Mouse (Mus musculus) midbrain, embryonic 16.5 days (tissue): Measurements from ENCODE around the gene Sdhaf1. TPM values are rescaled to one million over a fixed set of nuclear protein-coding genes. Genes with fewer than 3 reads are reported as not detected.
A peak's percentile ranks its signal among the peaks of the same experiment; 100 is the strongest.

Source experiments
- ATAC-seq: fragments of 200-750 bp; cut with Nextera tagmentation; 2 replicates; pipeline ENCODE4 v1.8.0; 2017; ENCODE audit warnings: moderate TSS enrichment
- H3K27ac ChIP-seq: fragments of 300-500 bp; sonication (generic); 2 replicates; pipeline ENCODE4 v1.5.1; 2014; ENCODE audit warnings: mild to moderate bottlenecking, low read length, mixed read lengths
- H3K27me3 ChIP-seq: fragments of 300-500 bp; sonication (generic); 2 replicates; pipeline ENCODE4 v1.6.1; 2014; ENCODE audit warnings: low read depth, low read length, mixed read lengths; ENCODE audit not compliant: control insufficient read depth, insufficient read depth
- H3K36me3 ChIP-seq: fragments of 300-500 bp; sonication (generic); 2 replicates; pipeline ENCODE4 v1.6.1; 2014; ENCODE audit warnings: mild to moderate bottlenecking, low read length, moderate library complexity, mixed read lengths; ENCODE audit not compliant: control insufficient read depth, insufficient read depth
- H3K4me1 ChIP-seq: fragments of 300-500 bp; sonication (generic); 2 replicates; pipeline ENCODE4 v1.6.1; 2014; ENCODE audit warnings: mild to moderate bottlenecking, low read length, mixed read lengths; ENCODE audit not compliant: control insufficient read depth, insufficient read depth
- H3K4me2 ChIP-seq: fragments of 300-500 bp; sonication (generic); 2 replicates; pipeline ENCODE4 v1.6.1; 2014; ENCODE audit warnings: mild to moderate bottlenecking, low read length, mixed read lengths
- H3K4me3 ChIP-seq: fragments of 300-500 bp; sonication (generic); 2 replicates; pipeline ENCODE4 v1.5.1; 2014; ENCODE audit warnings: low read depth, mild to moderate bottlenecking, low read length, moderate library complexity, mixed read lengths
- H3K9ac ChIP-seq: fragments of 300-500 bp; sonication (generic); 2 replicates; pipeline ENCODE4 v1.6.1; 2014; ENCODE audit warnings: low read depth, low read length, mixed read lengths
- H3K9me3 ChIP-seq: fragments of 300-500 bp; sonication (generic); replicated peaks from 2 replicates; pipeline ENCODE4 v1.6.1; 2014; ENCODE audit warnings: mild to moderate bottlenecking, low read length, mixed read lengths; ENCODE audit not compliant: control insufficient read depth, poor library complexity, severe bottlenecking
- WGBS: fragments of 180-500 bp; shearing (Covaris S2); extraction: QIAGEN DNeasy Blood & Tissue Kit; methylation state at CpG from one replicate; pipeline ENCODE4 v1.1.7; 2014; 5-methylcytosine and 5-hydroxymethylcytosine counted together
- polyA plus RNA-seq: library from polyadenylated mRNA; unstranded; fragments of >200 nt; fragmentation: Nextera tagmentation; extraction: Ambion mirVana; gene quantifications from 2 replicates; pipeline ENCODE4 v1.2.1, GENCODE M21; 2015

Sdhaf1 gene
- polyA plus RNA-seq, 1 experiment from 2014 or later, result 16.9 TPM

- peak; percentile 97 for ATAC-seq
- under 1% methylated on average over 49 of the region's 49 CpGs for WGBS
Measured at GRCm38 (mm10) chr7:30279951-30280669, 43.6 kb downstream of the Sdhaf1 start, which contains the start of the genes Thap8 and Wdr62. TSS of gene Thap8 (plus strand) at chr7:30280094. TSS of gene Wdr62 (minus strand) at chr7:30280419.

GRCm38 (mm10) chr7:30279536-30279935 lies 44.2 kb downstream of the Sdhaf1 start:
- Histone ChIP-seq H3K27me3 (no peaks in the 10 kb centered on the region), H3K4me1 (peaks cover 6% of the 10 kb centered on the region; the same call in 1 of the 2 replicates), H3K9ac (peak overlapping the region; percentile 56; the same call in 1 of the 2 replicates), H3K9me3 (no peaks in the 10 kb centered on the region), H3K27ac (no peak overlapping the region), H3K4me2 (peak overlapping the region; percentile 97), H3K36me3 (no peaks in the 10 kb centered on the region), H3K4me3 (peak overlapping the region; percentile 69)
- no peak for ATAC-seq
- 0% methylated on average over 6 of the region's 6 CpGs for WGBS

More at GRCm38 (mm10) chr7:30279951-30280669, 43.6 kb downstream of the Sdhaf1 start, which contains the start of the genes Thap8 and Wdr62:
- Histone ChIP-seq H3K4me2 (peak within 1 kb of the TSS; percentile 97), H3K9ac (peak within 1 kb of the TSS; percentile 82), H3K27me3 (no peaks in the 10 kb centered on the region), H3K27ac (peak within 1 kb of the TSS; percentile 98), H3K4me3 (peak within 1 kb of the TSS; percentile 69), H3K9me3 (no peaks in the 10 kb centered on the region), H3K4me1 (peaks cover 6% of the 10 kb centered on the region; the same call in 1 of the 2 replicates), H3K36me3 (no peaks in the 10 kb centered on the region)

DNA sequence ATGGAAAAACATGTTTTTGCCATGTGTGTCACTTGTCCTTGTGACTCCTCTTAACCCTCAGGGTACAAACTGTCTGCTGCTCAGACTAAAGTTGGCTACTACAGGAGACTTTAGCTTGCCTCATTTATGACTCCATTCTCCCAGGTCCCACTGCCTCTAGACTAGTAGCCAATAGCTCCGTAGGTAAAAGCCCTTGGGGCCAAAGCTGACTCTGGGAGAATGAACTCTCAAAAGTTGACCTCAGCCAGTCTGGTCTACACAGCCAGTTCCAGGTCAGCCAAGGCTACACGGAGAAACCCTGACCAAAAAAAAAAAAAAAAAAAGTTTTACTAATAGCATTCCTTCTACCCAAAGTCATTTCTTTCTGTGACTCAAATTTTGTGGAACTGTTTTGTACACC lies 44.8 kb downstream of the Sdhaf1 start:
- no peaks in the 10 kb centered on the region for H3K27me3 ChIP-seq
- 74% methylated on average over 2 of the region's 2 CpGs for WGBS
- H3K9ac ChIP-seq, result no peak overlapping the region
- ATAC-seq, result no peak
- no peak overlapping the region for H3K4me2 ChIP-seq
- H3K4me3 ChIP-seq, result no peak overlapping the region
- H3K36me3 ChIP-seq, result no peaks in the 10 kb centered on the region
- no peak overlapping the region for H3K27ac ChIP-seq
- no peaks in the 10 kb centered on the region for H3K9me3 ChIP-seq
- H3K4me1 ChIP-seq, result peaks cover 6% of the 10 kb centered on the region; the same call in 1 of the 2 replicates

DNA sequence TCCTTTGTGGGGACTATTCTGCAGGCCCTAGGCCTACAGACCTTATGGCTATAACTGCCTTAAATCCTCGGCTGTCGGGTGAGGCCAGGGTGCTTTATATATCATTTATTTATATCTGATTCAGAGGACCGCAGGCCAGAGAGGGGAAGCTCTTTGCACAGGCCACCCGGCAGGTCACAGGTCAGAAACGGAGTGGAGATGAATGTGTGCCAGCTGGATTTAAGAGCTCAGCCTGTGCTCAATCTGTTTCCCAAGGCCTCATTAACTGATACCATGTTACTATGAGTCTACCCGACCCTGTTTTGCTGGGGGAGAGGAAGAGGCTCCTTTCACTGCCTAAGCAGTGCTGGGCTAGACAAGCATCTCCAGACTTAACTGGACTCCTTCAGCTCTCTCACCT lies 49.3 kb downstream of the Sdhaf1 start:
- Histone ChIP-seq H3K27me3 (no peaks in the 10 kb centered on the region), H3K4me2 (no peak overlapping the region), H3K4me1 (no peaks in the 10 kb centered on the region), H3K9me3 (no peaks in the 10 kb centered on the region), H3K36me3 (no peaks in the 10 kb centered on the region), H3K4me3 (no peak overlapping the region), H3K27ac (no peak overlapping the region), H3K9ac (no peak overlapping the region)
- ATAC-seq, result no peak
- WGBS, result 82% methylated on average over 6 of the region's 6 CpGs

Other genes with a start within 250 kb of the Sdhaf1 start
- 2.0 and 3.2 TPM in 2 replicates for gene Gm26920, start 233.5 kb downstream of the Sdhaf1 start, polyA plus RNA-seq
- 18.1 and 18.7 TPM in 2 replicates for gene Zfp566, start 233.4 kb downstream of the Sdhaf1 start, polyA plus RNA-seq
- 79.5 and 87.9 TPM in 2 replicates for gene Zfp260, start 229.1 kb downstream of the Sdhaf1 start, polyA plus RNA-seq
- gene Zfp382, start 202.0 kb downstream of the Sdhaf1 start, polyA plus RNA-seq, result 24.5 and 26.6 TPM in 2 replicates
- gene Zfp146, start 154.1 kb downstream of the Sdhaf1 start, polyA plus RNA-seq, result 10.8 and 13.4 TPM in 2 replicates
- gene Cox7a1, start 139.8 kb downstream of the Sdhaf1 start, polyA plus RNA-seq, result 5.9 and 8.5 TPM in 2 replicates
- 64.8 and 65.3 TPM in 2 replicates for gene Capns1, start 125.1 kb downstream of the Sdhaf1 start, polyA plus RNA-seq
- 158 and 166 TPM in 2 replicates for gene Polr2i, start 91.9 kb downstream of the Sdhaf1 start, polyA plus RNA-seq
- 436 and 442 TPM in 2 replicates for gene Tbcb, start 91.6 kb downstream of the Sdhaf1 start, polyA plus RNA-seq
- gene Ovol3, start 88.2 kb downstream of the Sdhaf1 start, polyA plus RNA-seq, result not detected in 2 replicates
- gene Thap8, start 43.8 kb downstream of the Sdhaf1 start, polyA plus RNA-seq, result 0.51 and 1.3 TPM in 2 replicates
- 3.8 and 4.0 TPM in 2 replicates for gene Wdr62, start 43.5 kb downstream of the Sdhaf1 start, polyA plus RNA-seq
- gene Clip3, start 32.2 kb downstream of the Sdhaf1 start, polyA plus RNA-seq, result 100 and 124 TPM in 2 replicates
- gene Alkbh6, start 15.2 kb downstream of the Sdhaf1 start, polyA plus RNA-seq, result 120 and 127 TPM in 2 replicates
- 13.4 and 16.0 TPM in 2 replicates for gene Syne4, start 9.1 kb downstream of the Sdhaf1 start, polyA plus RNA-seq
- gene E130208F15Rik, start 2.2 kb downstream of the Sdhaf1 start, polyA plus RNA-seq, result not detected in 2 replicates
- gene Lrfn3, start 38.9 kb upstream of the Sdhaf1 start, polyA plus RNA-seq, result 15.2 and 15.7 TPM in 2 replicates
- gene Tyrobp, start 89.9 kb upstream of the Sdhaf1 start, polyA plus RNA-seq, result 15.3 and 23.5 TPM in 2 replicates
- not detected in 2 replicates for gene Hcst, start 96.0 kb upstream of the Sdhaf1 start, polyA plus RNA-seq
- 2.7 and 2.9 TPM in 2 replicates for gene Nfkbid, start 97.8 kb upstream of the Sdhaf1 start, polyA plus RNA-seq
- gene Aplp1, start 121.6 kb upstream of the Sdhaf1 start, polyA plus RNA-seq, result 761 and 788 TPM in 2 replicates
- 0.67 and 0.73 TPM in 2 replicates for gene Kirrel2, start 133.8 kb upstream of the Sdhaf1 start, polyA plus RNA-seq
- gene Nphs1, start 134.4 kb upstream of the Sdhaf1 start, polyA plus RNA-seq, result 0.46 and 0.50 TPM in 2 replicates
- not detected in 2 replicates for gene Prodh2, start 169.7 kb upstream of the Sdhaf1 start, polyA plus RNA-seq
- gene Arhgap33, start 211.2 kb upstream of the Sdhaf1 start, polyA plus RNA-seq, result 140 and 149 TPM in 2 replicates
- gene Hspb6, start 228.3 kb upstream of the Sdhaf1 start, polyA plus RNA-seq, result 7.5 and 11.2 TPM in 2 replicates
- 8.2 and 8.5 TPM in 2 replicates for gene Proser3, start 228.4 kb upstream of the Sdhaf1 start, polyA plus RNA-seq
- gene Lin37, start 235.9 kb upstream of the Sdhaf1 start, polyA plus RNA-seq, result 52.1 and 63.8 TPM in 2 replicates
- gene U2af1l4, start 239.4 kb upstream of the Sdhaf1 start, polyA plus RNA-seq, result 82.0 and 88.4 TPM in 2 replicates
- gene Gm49396, start 239.4 kb upstream of the Sdhaf1 start, polyA plus RNA-seq, result 18.6 and 19.2 TPM in 2 replicates
- gene Psenen, start 239.7 kb upstream of the Sdhaf1 start, polyA plus RNA-seq, result 116 and 124 TPM in 2 replicates
- 4.5 and 4.8 TPM in 2 replicates for gene Igflr1, start 241.5 kb upstream of the Sdhaf1 start, polyA plus RNA-seq